Mouse (Mus musculus): ENCODE measurements at regions not wholly inside any gene's neighbourhood (a gene's known extent, or its start where the extent isn't known, plus 50 kb on each side); places are given as distances from the start of the nearest gene placed in this dataset.
"Not testable (repeated sequence)": the region's sequence is repeated elsewhere in the genome, so short reads cannot be mapped to it uniquely, and the experiment has no call there.

GRCm38 (mm10) chr10:111589186-111589585 is 83.1 kb downstream of the Phlda1 start:
- no peak for DNase-seq (ENCODE audit: low read depth in 2 of 2, low spot score in 2 of 2)

GRCm38 (mm10) chr10:111592416-111593149 is 86.5 kb downstream of the Phlda1 start:
- DNase-seq (ENCODE audit: low read depth in 2 of 2, low spot score in 2 of 2) = no peak

- no peak for DNase-seq (ENCODE audit: low read depth in 2 of 2, low spot score in 2 of 2)
Observed at GRCm38 (mm10) chr10:111593280-111593679, 87.2 kb downstream of the Phlda1 start.

- DNase-seq (ENCODE audit: low read depth in 2 of 2, low spot score in 2 of 2) = no peak
Observed at GRCm38 (mm10) chr10:111594171-111594570, 88.1 kb downstream of the Phlda1 start.

GRCm38 (mm10) chr10:111594651-111595050 is 88.6 kb downstream of the Phlda1 start:
- DNase-seq (ENCODE audit: low read depth in 2 of 2, low spot score in 2 of 2) = no peak

GRCm38 (mm10) chr10:111595513-111595995 is 89.5 kb downstream of the Phlda1 start:
- no peak for DNase-seq (ENCODE audit: low read depth in 2 of 2, low spot score in 2 of 2)

- no peak for DNase-seq (ENCODE audit: low read depth in 2 of 2, low spot score in 2 of 2)
Observed at GRCm38 (mm10) chr10:111598650-111599049, 92.6 kb downstream of the Phlda1 start.

GRCm38 (mm10) chr10:111599297-111600250 is 93.5 kb downstream of the Phlda1 start:
- no peak for DNase-seq (ENCODE audit: low read depth in 2 of 2, low spot score in 2 of 2)

- no peak for DNase-seq (ENCODE audit: low read depth in 2 of 2, low spot score in 2 of 2)
Observed at GRCm38 (mm10) chr10:111600251-111600620, 94.2 kb downstream of the Phlda1 start.

GRCm38 (mm10) chr10:111600677-111601099 is 94.6 kb downstream of the Phlda1 start:
- DNase-seq (ENCODE audit: low read depth in 2 of 2, low spot score in 2 of 2) = no peak

- no peak for DNase-seq (ENCODE audit: low read depth in 2 of 2, low spot score in 2 of 2)
Observed at GRCm38 (mm10) chr10:111603166-111603565, 97.1 kb downstream of the Phlda1 start.

- DNase-seq (ENCODE audit: low read depth in 2 of 2, low spot score in 2 of 2) = not testable (repeated sequence)
Observed at GRCm38 (mm10) chr10:111607381-111607780, 101.3 kb downstream of the Phlda1 start.

GRCm38 (mm10) chr10:111608385-111609093 is 102.5 kb downstream of the Phlda1 start:
- DNase-seq (ENCODE audit: low read depth in 2 of 2, low spot score in 2 of 2) = no peak

- no peak for DNase-seq (ENCODE audit: low read depth in 2 of 2, low spot score in 2 of 2)
Observed at GRCm38 (mm10) chr10:111609889-111610288, 103.8 kb downstream of the Phlda1 start.

- DNase-seq (ENCODE audit: low read depth in 2 of 2, low spot score in 2 of 2) = no peak
Observed at GRCm38 (mm10) chr10:111619627-111620270, 113.7 kb downstream of the Phlda1 start.

GRCm38 (mm10) chr10:111620927-111621676 is 115.0 kb downstream of the Phlda1 start:
- DNase-seq (ENCODE audit: low read depth in 2 of 2, low spot score in 2 of 2) = no peak

GRCm38 (mm10) chr10:111622789-111623188 is 116.7 kb downstream of the Phlda1 start:
- no peak for DNase-seq (ENCODE audit: low read depth in 2 of 2, low spot score in 2 of 2)

- no peak for DNase-seq (ENCODE audit: low read depth in 2 of 2, low spot score in 2 of 2)
Observed at GRCm38 (mm10) chr10:111624021-111624420, 117.9 kb downstream of the Phlda1 start.

- DNase-seq (ENCODE audit: low read depth in 2 of 2, low spot score in 2 of 2) = no peak
Observed at GRCm38 (mm10) chr10:111624624-111625023, 118.5 kb downstream of the Phlda1 start.

- DNase-seq (ENCODE audit: low read depth in 2 of 2, low spot score in 2 of 2) = no peak
Observed at GRCm38 (mm10) chr10:111625573-111625972, 119.5 kb downstream of the Phlda1 start.
